Mouse (Mus musculus) cerebellum, adult 2 months (tissue): Measurements from ENCODE around the gene Agbl5.

ENCODE experiments used
- CTCF ChIP-seq: fragments of 200-500 bp; IDR thresholded peaks from 2 replicates; pipeline ENCODE4 v1.5.1; 2011; ENCODE audit warnings: low read depth, mild to moderate bottlenecking, control low read depth, low read length, moderate library complexity, borderline replicate concordance; ENCODE audit not compliant: insufficient read depth
- POLR2A ChIP-seq: fragments of 200-500 bp; IDR thresholded peaks from 2 replicates; pipeline ENCODE4 v1.6.1; 2011; ENCODE audit warnings: low read length, control low read depth, borderline replicate concordance; ENCODE audit not compliant: insufficient read depth

GRCm38 (mm10) chr5:30915456-30915855, 27.0 kb downstream of the Agbl5 start:
- TF ChIP-seq CTCF (no peak), POLR2A (no peak)
